Mouse (Mus musculus) liver, postnatal 0 days (tissue): ENCODE measurements around the gene Gm20481.

Experiments
- CTCF ChIP-seq: sonication (generic); IDR thresholded peaks from 2 replicates; pipeline ENCODE4 v1.5.1; 2016; ENCODE audit warnings: antibody characterized with exemption, low read depth
- EP300 ChIP-seq: IDR thresholded peaks from 2 replicates; pipeline ENCODE4 v1.6.1; 2016; ENCODE audit warnings: antibody characterized with exemption, low read depth, mild to moderate bottlenecking

- TF ChIP-seq CTCF: no peak
- no peak for TF ChIP-seq EP300
These were observed 31.7 kb upstream of the Gm20481 start for GRCm38 (mm10) chr17:34937960-34938505.
